Mouse (Mus musculus): ENCODE measurements around the gene Gm6899. TPM values are rescaled to one million over a fixed set of nuclear protein-coding genes. Genes with fewer than 3 reads are reported as not detected.

Gm6899 gene
- polyA plus RNA-seq (2011; ENCODE audit: insufficient read depth, insufficient read length, low replicate concordance, missing spikeins), result not detected in 2 replicates

- TF ChIP-seq CTCF (IDR thresholded peaks at IDR 0.05; ENCODE audit: control insufficient read depth, insufficient read depth, low read length) (peak; percentile 2; the same call in 1 of the 2 replicates), POLR2A (IDR thresholded peaks at IDR 0.05; ENCODE audit: borderline replicate concordance, control insufficient read depth, low read depth, low read length) (peak; percentile 84; the same call in 1 of the 2 replicates)
- peak within 1 kb of the TSS; percentile 58 for H3K4me3 ChIP-seq (replicated peaks; ENCODE audit: control insufficient read depth, low read depth, low read length)
- no peaks in the 10 kb centered on the region; the same call in 1 of the 2 replicates for H3K4me1 ChIP-seq (ENCODE audit: control insufficient read depth, insufficient read depth, low read length)
- peak within 1 kb of the TSS; percentile 87 for H3K27ac ChIP-seq (ENCODE audit: control insufficient read depth, insufficient read depth, low read depth, low read length, poor library complexity)
- WGBS, result under 1% methylated on average over 60 of the region's 60 CpGs
Observed at GRCm38 (mm10) chr11:26593061-26594059, at the start of gene Gm6899, which contains the start of gene Vrk2. Gene Gm6899 (plus strand): TSS chr11:26593241. Gene Vrk2 (minus strand): TSS chr11:26593999.

GRCm38 (mm10) chr11:26551551-26551950 lies 41.5 kb upstream of the Gm6899 start:
- WGBS, result 80% methylated on average over 3 of the region's 3 CpGs
- Histone ChIP-seq H3K4me1 (ENCODE audit: control insufficient read depth, insufficient read depth, low read length) (no peaks in the 10 kb centered on the region), H3K27ac (ENCODE audit: control insufficient read depth, insufficient read depth, low read depth, low read length, poor library complexity) (no peak overlapping the region), H3K4me3 (replicated peaks; ENCODE audit: control insufficient read depth, low read depth, low read length) (no peak overlapping the region)
- TF ChIP-seq CTCF (IDR thresholded peaks at IDR 0.05; ENCODE audit: control insufficient read depth, insufficient read depth, low read length), result no peak
- no peak for TF ChIP-seq POLR2A (IDR thresholded peaks at IDR 0.05; ENCODE audit: borderline replicate concordance, control insufficient read depth, low read depth, low read length)

GRCm38 (mm10) chr11:26585409-26586366 lies 7.4 kb upstream of the Gm6899 start:
- H3K4me3 ChIP-seq (replicated peaks; ENCODE audit: control insufficient read depth, low read depth, low read length), result no peak overlapping the region
- WGBS, result 59% methylated on average over 17 of the region's 17 CpGs
- H3K27ac ChIP-seq (ENCODE audit: control insufficient read depth, insufficient read depth, low read depth, low read length, poor library complexity), result no peak overlapping the region
- peaks cover 5% of the 10 kb centered on the region; the same call in 1 of the 2 replicates for H3K4me1 ChIP-seq (ENCODE audit: control insufficient read depth, insufficient read depth, low read length)
- TF ChIP-seq POLR2A (IDR thresholded peaks at IDR 0.05; ENCODE audit: borderline replicate concordance, control insufficient read depth, low read depth, low read length), result no peak
- no peak for TF ChIP-seq CTCF (IDR thresholded peaks at IDR 0.05; ENCODE audit: control insufficient read depth, insufficient read depth, low read length)

GRCm38 (mm10) chr11:26586367-26587183 lies 6.5 kb upstream of the Gm6899 start:
- no peak overlapping the region for H3K4me3 ChIP-seq (replicated peaks; ENCODE audit: control insufficient read depth, low read depth, low read length)
- peaks cover 5% of the 10 kb centered on the region; the same call in 1 of the 2 replicates for H3K4me1 ChIP-seq (ENCODE audit: control insufficient read depth, insufficient read depth, low read length)
- H3K27ac ChIP-seq (ENCODE audit: control insufficient read depth, insufficient read depth, low read depth, low read length, poor library complexity), result peak overlapping the region; percentile 35; the same call in 1 of the 2 replicates
- WGBS, result 18% methylated on average over 6 of the region's 6 CpGs
- no peak for TF ChIP-seq CTCF (IDR thresholded peaks at IDR 0.05; ENCODE audit: control insufficient read depth, insufficient read depth, low read length)
- TF ChIP-seq POLR2A (IDR thresholded peaks at IDR 0.05; ENCODE audit: borderline replicate concordance, control insufficient read depth, low read depth, low read length), result no peak

GRCm38 (mm10) chr11:26587184-26587524 lies 5.9 kb upstream of the Gm6899 start:
- TF ChIP-seq POLR2A (IDR thresholded peaks at IDR 0.05; ENCODE audit: borderline replicate concordance, control insufficient read depth, low read depth, low read length), result no peak
- no peak for TF ChIP-seq CTCF (IDR thresholded peaks at IDR 0.05; ENCODE audit: control insufficient read depth, insufficient read depth, low read length)
- Histone ChIP-seq H3K4me1 (ENCODE audit: control insufficient read depth, insufficient read depth, low read length) (peaks cover 5% of the 10 kb centered on the region; the same call in 1 of the 2 replicates), H3K27ac (ENCODE audit: control insufficient read depth, insufficient read depth, low read depth, low read length, poor library complexity) (peak overlapping the region; percentile 1; the same call in 1 of the 2 replicates), H3K4me3 (replicated peaks; ENCODE audit: control insufficient read depth, low read depth, low read length) (no peak overlapping the region)
- WGBS, result 60% methylated on average over 1 of the region's 1 CpGs

DNA sequence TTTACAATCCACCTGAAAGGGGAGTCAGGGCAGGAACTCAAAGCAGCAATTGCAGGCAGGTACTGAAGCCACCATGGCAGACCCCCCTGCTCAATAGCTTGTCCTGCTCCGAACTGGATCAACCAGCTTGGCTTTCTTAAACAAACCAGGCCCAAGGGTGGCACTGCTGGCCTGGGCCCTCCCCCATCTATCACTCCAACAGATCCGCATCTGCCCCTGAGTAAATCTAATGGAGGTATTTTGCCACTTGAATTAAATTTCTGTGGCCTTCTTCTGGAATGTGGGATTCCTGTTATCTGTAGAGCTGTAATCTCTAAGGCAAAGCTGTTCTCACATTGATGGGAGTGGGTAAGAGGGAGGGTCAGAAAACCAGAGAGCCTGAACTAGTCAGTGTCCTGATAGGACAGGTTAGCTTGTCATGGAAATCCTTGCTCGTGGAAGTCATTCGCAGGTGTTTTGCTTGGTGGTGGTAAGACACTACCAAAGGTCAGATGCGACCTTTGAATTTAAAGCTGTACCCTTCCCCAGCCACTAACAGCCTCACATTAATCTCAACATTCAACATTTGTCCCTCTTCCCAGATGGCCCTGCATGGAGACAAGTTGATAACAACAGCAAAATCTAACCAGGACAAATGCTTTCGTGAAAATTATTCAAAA lies 517 bp upstream of the Gm6899 start:
- no peak for TF ChIP-seq CTCF (IDR thresholded peaks at IDR 0.05; ENCODE audit: control insufficient read depth, insufficient read depth, low read length)
- TF ChIP-seq POLR2A (IDR thresholded peaks at IDR 0.05; ENCODE audit: borderline replicate concordance, control insufficient read depth, low read depth, low read length), result no peak
- Histone ChIP-seq H3K27ac (ENCODE audit: control insufficient read depth, insufficient read depth, low read depth, low read length, poor library complexity) (peak overlapping the region; percentile 87; the same call in 1 of the 2 replicates), H3K4me3 (replicated peaks; ENCODE audit: control insufficient read depth, low read depth, low read length) (peak overlapping the region; percentile 58), H3K4me1 (ENCODE audit: control insufficient read depth, insufficient read depth, low read length) (no peaks in the 10 kb centered on the region; the same call in 1 of the 2 replicates)
- 35% methylated on average over 6 of the region's 6 CpGs for WGBS

Measured in bone marrow, adult 2 months (tissue).